Comparison of ENCODE assay signal across 21 mouse cellular contexts in genomic region chr4:115940681-115941080, GRCm38 (mm10). TPM values are rescaled to one million over a fixed set of nuclear protein-coding genes. Genes with fewer than 3 reads are reported as not detected.
A peak's percentile ranks its signal among the peaks of the same experiment; 100 is the strongest.
DNase-seq lines count a peak whose midpoint lies in the region; ATAC-seq lines count a peak whose summit lies in the region.
"Had no signal": no experiment of that assay in that cellular context is flagged by ENCODE, and none has a peak within 500 bp of the region (broad histone marks: within the 10 kb centered on the region; RNA-seq: fewer than 3 reads in every experiment).

No protein-coding gene starts in this region.

- H3K4me2 ChIP-seq in midbrain, embryonic 16.5 days (ENCODE audit: low read length): no peak overlapping the region
- no peak overlapping the region for H3K4me2 ChIP-seq in midbrain, embryonic 11.5 days
- H3K4me2 ChIP-seq in midbrain, embryonic 15.5 days: no peak overlapping the region
- no peak overlapping the region for H3K4me2 ChIP-seq in neural tube, embryonic 15.5 days

- peaks cover 99% of the 10 kb centered on the region for H3K4me1 ChIP-seq in midbrain, embryonic 10.5 days
- peaks cover 22% of the 10 kb centered on the region for H3K4me1 ChIP-seq in midbrain, embryonic 16.5 days (ENCODE audit: control insufficient read depth, insufficient read depth, low read length)
- H3K4me1 ChIP-seq in midbrain, embryonic 11.5 days (ENCODE audit: control insufficient read depth, insufficient read depth, low read length): peaks cover 56% of the 10 kb centered on the region
- peaks cover 38% of the 10 kb centered on the region for H3K4me1 ChIP-seq in midbrain, embryonic 15.5 days
- peaks cover 29% of the 10 kb centered on the region for H3K4me1 ChIP-seq in neural tube, embryonic 15.5 days

- H3K9me3 ChIP-seq in midbrain, embryonic 10.5 days (replicated peaks): no peaks in the 10 kb centered on the region
- no peaks in the 10 kb centered on the region for H3K9me3 ChIP-seq in midbrain, embryonic 16.5 days (replicated peaks; ENCODE audit: control insufficient read depth, low read length, poor library complexity, severe bottlenecking)
- H3K9me3 ChIP-seq in midbrain, embryonic 11.5 days (ENCODE audit: control insufficient read depth, low read length): no peaks in the 10 kb centered on the region
- H3K9me3 ChIP-seq in midbrain, embryonic 15.5 days: no peaks in the 10 kb centered on the region
- H3K9me3 ChIP-seq in neural tube, embryonic 15.5 days (replicated peaks): no peaks in the 10 kb centered on the region
- H3K9me3 ChIP-seq: G1E had no signal

- H3K4me3 ChIP-seq in midbrain, embryonic 10.5 days: peak overlapping the region; percentile 78; the same call in 1 of the 2 replicates
- H3K4me3 ChIP-seq in midbrain, embryonic 16.5 days (ENCODE audit: low read depth, low read length): no peak overlapping the region
- H3K4me3 ChIP-seq in midbrain, embryonic 11.5 days (ENCODE audit: low read depth, low read length): no peak overlapping the region
- no peak overlapping the region for H3K4me3 ChIP-seq in midbrain, embryonic 15.5 days
- H3K4me3 ChIP-seq in neural tube, embryonic 15.5 days (replicated peaks): no peak overlapping the region

- peaks cover 4% of the 10 kb centered on the region; the same call in 1 of the 2 replicates for H3K36me3 ChIP-seq in midbrain, embryonic 10.5 days
- H3K36me3 ChIP-seq in midbrain, embryonic 16.5 days (ENCODE audit: control insufficient read depth, insufficient read depth, low read length): no peaks in the 10 kb centered on the region
- no peaks in the 10 kb centered on the region for H3K36me3 ChIP-seq in midbrain, embryonic 11.5 days (ENCODE audit: control insufficient read depth, insufficient read depth, low read length)
- no peaks in the 10 kb centered on the region for H3K36me3 ChIP-seq in midbrain, embryonic 15.5 days (replicated peaks)
- H3K36me3 ChIP-seq in neural tube, embryonic 15.5 days: no peaks in the 10 kb centered on the region
- H3K36me3 ChIP-seq: G1E had no signal

- H3K9ac ChIP-seq in midbrain, embryonic 16.5 days (ENCODE audit: low read depth, low read length): no peak overlapping the region
- H3K9ac ChIP-seq in midbrain, embryonic 11.5 days (ENCODE audit: low read length): no peak overlapping the region
- no peak overlapping the region for H3K9ac ChIP-seq in midbrain, embryonic 15.5 days
- H3K9ac ChIP-seq in neural tube, embryonic 15.5 days (replicated peaks): no peak overlapping the region

- no peak for DNase-seq in midbrain, embryonic 10.5 days (ENCODE audit: low spot score)
- DNase-seq in midbrain, embryonic 11.5 days (ENCODE audit: low spot score, missing footprints): peak; percentile 93
- peak; percentile 35 for DNase-seq in neural tube, embryonic 10.5 days (ENCODE audit: extremely low spot score, low spot score)
- DNase-seq: adrenal gland, adult 2 months; adrenal gland, adult 8-10 months; adrenal gland, postnatal 10 days; adrenal gland, postnatal 14 days; adrenal gland, postnatal 25 days; adrenal gland, postnatal 36 days; B cell, adult 2 months; cerebellum, adult 11 months; cerebellum, adult 11-12 months; cerebellum, adult 18-20 months had no signal

- H3K27me3 ChIP-seq in midbrain, embryonic 10.5 days (ENCODE audit: low read depth, poor library complexity, severe bottlenecking): peaks cover 100% of the 10 kb centered on the region
- H3K27me3 ChIP-seq in midbrain, embryonic 16.5 days (ENCODE audit: control insufficient read depth, insufficient read depth, low read depth, low read length): peaks cover 60% of the 10 kb centered on the region
- peaks cover 66% of the 10 kb centered on the region for H3K27me3 ChIP-seq in midbrain, embryonic 11.5 days (ENCODE audit: control insufficient read depth, insufficient read depth, low read length)
- H3K27me3 ChIP-seq in midbrain, embryonic 15.5 days (replicated peaks): peaks cover 82% of the 10 kb centered on the region
- H3K27me3 ChIP-seq in neural tube, embryonic 15.5 days (replicated peaks): peaks cover 91% of the 10 kb centered on the region

- no peak for ATAC-seq in midbrain, embryonic 16.5 days
- ATAC-seq in midbrain, embryonic 11.5 days (ENCODE audit: low FRiP score): no peak
- ATAC-seq in midbrain, embryonic 15.5 days (replicated peaks): no peak
- ATAC-seq in neural tube, embryonic 15.5 days (ENCODE audit: low FRiP score): no peak
- ATAC-seq: activated CD4-positive, CD25-positive, alpha-beta regulatory T cell, adult 4 months; CD4-positive, CD25-positive, alpha-beta regulatory T cell, adult 4 months; Patski had no signal

- H3K27ac ChIP-seq in midbrain, embryonic 10.5 days (replicated peaks): peak overlapping the region; percentile 89
- H3K27ac ChIP-seq in midbrain, embryonic 16.5 days (ENCODE audit: low read length): no peak overlapping the region
- no peak overlapping the region for H3K27ac ChIP-seq in midbrain, embryonic 11.5 days (ENCODE audit: low read depth, low read length)
- H3K27ac ChIP-seq in midbrain, embryonic 15.5 days: no peak overlapping the region
- no peak overlapping the region for H3K27ac ChIP-seq in neural tube, embryonic 15.5 days (replicated peaks)

- WGBS in midbrain, embryonic 10.5 days: 9% methylated on average over 3 of the region's 3 CpGs
- 18% methylated on average over 3 of the region's 3 CpGs for WGBS in midbrain, embryonic 16.5 days
- WGBS in midbrain, embryonic 11.5 days: 2% methylated on average over 3 of the region's 3 CpGs
- WGBS in midbrain, embryonic 15.5 days: 16% methylated on average over 3 of the region's 3 CpGs
- WGBS in neural tube, embryonic 15.5 days: 3% methylated on average over 3 of the region's 3 CpGs

RNA-seq across cellular contexts. Expression of gene Dmbx1, which starts 1.0 kb away (rescaled TPM):
- 38.5 and 39.4 TPM in 2 replicates for polyA plus RNA-seq in midbrain, embryonic 10.5 days (2016; fragmentation: Nextera tagmentation; extraction: Ambion mirVana)
- polyA plus RNA-seq in midbrain, embryonic 16.5 days (2015; fragmentation: Nextera tagmentation; extraction: Ambion mirVana): 6.1 and 12.0 TPM in 2 replicates
- polyA plus RNA-seq in midbrain, embryonic 11.5 days (2014; fragmentation: Nextera tagmentation; extraction: Ambion mirVana): 15.1 and 15.9 TPM in 2 replicates
- 10.9 and 12.7 TPM in 2 replicates for polyA plus RNA-seq in midbrain, embryonic 15.5 days (2015; fragmentation: Nextera tagmentation; extraction: Ambion mirVana)
- 1.2 and 2.1 TPM in 2 replicates for polyA plus RNA-seq in neural tube, embryonic 15.5 days (2015; fragmentation: Nextera tagmentation; extraction: Ambion mirVana)
- polyA plus RNA-seq: activated CD4-positive, CD25-positive, alpha-beta regulatory T cell, adult 4 months; adrenal gland, adult 2 months; CD4-positive, CD25-positive, alpha-beta regulatory T cell, adult 4 months; G1E; Patski had no signal

RNA-seq across cellular contexts. Expression of gene 6430628N08Rik, which starts 50.2 kb away (rescaled TPM):
- 0.21 and 0.30 TPM in 2 replicates for polyA plus RNA-seq in midbrain, embryonic 10.5 days (2016; fragmentation: Nextera tagmentation; extraction: Ambion mirVana)
- polyA plus RNA-seq in midbrain, embryonic 16.5 days (2015; fragmentation: Nextera tagmentation; extraction: Ambion mirVana): 0.48 and 0.55 TPM in 2 replicates
- polyA plus RNA-seq in midbrain, embryonic 11.5 days (2014; fragmentation: Nextera tagmentation; extraction: Ambion mirVana): 0.33 TPM in 1 of 2 replicates, not detected in the other
- 0.27 and 0.28 TPM in 2 replicates for polyA plus RNA-seq in midbrain, embryonic 15.5 days (2015; fragmentation: Nextera tagmentation; extraction: Ambion mirVana)
- polyA plus RNA-seq in neural tube, embryonic 15.5 days (2015; fragmentation: Nextera tagmentation; extraction: Ambion mirVana): 1.2 and 1.3 TPM in 2 replicates
- polyA plus RNA-seq: activated CD4-positive, CD25-positive, alpha-beta regulatory T cell, adult 4 months; adrenal gland, adult 2 months; C2C12; CD4-positive, CD25-positive, alpha-beta regulatory T cell, adult 4 months; G1E; Patski had no signal

RNA-seq across cellular contexts. Expression of gene Kncn, which starts 56.5 kb away (rescaled TPM):
- 0.07 TPM in 1 of 2 replicates, not detected in the other for polyA plus RNA-seq in midbrain, embryonic 10.5 days (2016; fragmentation: Nextera tagmentation; extraction: Ambion mirVana)
- polyA plus RNA-seq in midbrain, embryonic 16.5 days (2015; fragmentation: Nextera tagmentation; extraction: Ambion mirVana): 0.18 TPM in 1 of 2 replicates, not detected in the other
- polyA plus RNA-seq in midbrain, embryonic 11.5 days (2014; fragmentation: Nextera tagmentation; extraction: Ambion mirVana): not detected in 2 replicates
- 0.17 TPM in 1 of 2 replicates, not detected in the other for polyA plus RNA-seq in midbrain, embryonic 15.5 days (2015; fragmentation: Nextera tagmentation; extraction: Ambion mirVana)
- polyA plus RNA-seq in neural tube, embryonic 15.5 days (2015; fragmentation: Nextera tagmentation; extraction: Ambion mirVana): 0.12 and 0.19 TPM in 2 replicates
- polyA plus RNA-seq: activated CD4-positive, CD25-positive, alpha-beta regulatory T cell, adult 4 months; C2C12; CD4-positive, CD25-positive, alpha-beta regulatory T cell, adult 4 months; G1E; Patski had no signal
